Mouse (Mus musculus) v-Abl transformed pro-B cells (cell line): Measurements from ENCODE around the gene Rfc2.

Source experiments
- in situ Hi-C, 2 experiments: fragments of 400-800 bp; cut with MboI; formaldehyde crosslinking; loops; one replicate each; pipeline ENCODE4 v1.15.1; 2025; ENCODE audit not compliant: unreplicated experiment in 2 of 2

Gene Rfc2

GRCm38 (mm10) chr5:134581146-134581545, at the start of gene Rfc2:
TSS of gene Rfc2 (plus strand) at chr5:134581366.
- in situ Hi-C loops = loop anchor here (5.0 to 10.0 kb wide), 3 partner anchors 36 to 396 kb away; partner anchors contain the start of genes Lat2 (in 2 of the 2), Gtf2ird2 (in 1 of the 2) and Limk1 (in 1 of the 2)

- in situ Hi-C loops = no loop called here
Measured at GRCm38 (mm10) chr5:134531585-134531984, 49.6 kb upstream of the Rfc2 start.

DNA sequence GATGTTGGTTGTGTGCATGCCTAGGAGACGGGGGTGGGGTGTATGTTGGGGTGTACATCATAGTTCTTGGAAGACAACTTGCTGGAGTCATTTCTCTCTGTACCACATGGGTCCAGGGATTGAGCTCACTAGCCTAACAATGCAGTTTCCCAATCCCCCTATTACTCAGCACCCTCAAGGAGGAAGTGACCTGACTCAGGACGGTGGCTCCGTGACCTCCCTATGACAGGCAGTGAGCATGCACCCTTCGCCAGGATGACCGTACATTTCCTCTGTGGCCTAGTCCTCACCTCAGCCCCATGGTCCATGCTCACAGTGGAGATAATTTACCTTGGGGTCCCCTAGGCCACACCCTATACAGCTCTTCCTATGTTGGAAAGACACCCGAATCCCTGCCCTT, 48.7 kb upstream of the Rfc2 start:
- in situ Hi-C loops = no loop called here

DNA sequence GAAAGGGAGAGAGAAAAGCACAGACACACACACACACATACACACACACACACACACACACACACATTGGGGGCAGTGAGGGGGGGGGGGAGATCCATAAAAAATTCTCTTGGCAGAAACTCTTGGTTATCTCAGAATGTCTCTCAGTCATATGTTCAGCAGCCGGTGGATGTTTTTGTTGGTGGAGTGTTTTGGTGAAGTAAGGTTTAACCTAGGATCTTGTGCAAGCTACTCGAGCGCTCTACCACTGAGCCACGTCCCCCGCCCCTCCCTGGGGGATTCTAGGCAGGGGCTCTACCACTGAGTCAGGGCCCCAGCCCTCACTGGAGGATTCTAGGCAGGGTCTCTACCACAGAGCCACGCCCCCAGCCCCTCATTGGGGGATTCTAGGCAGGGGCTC, 45.1 kb upstream of the Rfc2 start:
- in situ Hi-C loops = no loop called here

GRCm38 (mm10) chr5:134539891-134540290, 41.3 kb upstream of the Rfc2 start:
- in situ Hi-C loops = no loop called here

GRCm38 (mm10) chr5:134540881-134541280, 40.3 kb upstream of the Rfc2 start:
- in situ Hi-C loops = no loop called here

- in situ Hi-C loops = no loop called here
Measured at GRCm38 (mm10) chr5:134541640-134542039, 39.5 kb upstream of the Rfc2 start.

GRCm38 (mm10) chr5:134544516-134545241, 36.5 kb upstream of the Rfc2 start:
- in situ Hi-C loops = no loop called here

DNA sequence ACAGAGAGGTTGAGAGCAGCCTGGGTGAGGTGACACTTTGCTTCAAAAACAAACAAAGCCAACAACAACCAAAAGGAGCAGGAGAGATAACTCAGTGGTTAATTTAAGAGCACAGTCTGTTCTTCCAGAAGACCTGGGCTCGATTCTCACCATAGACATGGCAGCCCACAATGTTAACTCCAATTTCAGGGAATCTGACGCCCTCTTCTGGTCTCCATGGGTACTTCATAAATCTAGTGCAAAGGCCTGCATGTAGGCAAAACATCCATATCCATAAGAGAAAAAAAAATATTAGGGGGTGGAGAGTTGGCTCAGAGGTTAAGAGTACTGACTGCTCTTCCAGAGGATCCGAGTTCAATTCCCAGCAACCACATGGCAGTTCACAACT, 35.9 kb upstream of the Rfc2 start:
- in situ Hi-C loops = no loop called here

DNA sequence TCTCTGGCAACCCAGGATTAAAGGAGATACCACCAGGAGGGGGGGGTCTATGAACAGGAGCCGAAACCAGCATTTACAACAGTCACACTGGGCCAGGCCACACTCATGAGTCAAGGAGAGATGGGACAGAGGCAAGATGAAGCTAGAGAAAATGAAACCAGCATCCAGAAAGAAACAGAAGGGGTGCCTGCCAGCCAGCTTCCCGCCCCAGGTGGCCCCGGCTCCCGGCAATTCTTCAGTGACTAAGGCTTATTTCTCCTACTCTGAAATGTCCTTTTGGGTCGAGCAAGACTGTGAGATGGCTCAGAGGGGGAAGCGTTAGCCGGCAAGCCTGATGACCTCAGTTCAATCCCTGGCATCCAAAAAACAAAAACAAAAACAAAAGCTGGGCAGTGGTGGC, 34.4 kb upstream of the Rfc2 start:
- in situ Hi-C loops = no loop called here

DNA sequence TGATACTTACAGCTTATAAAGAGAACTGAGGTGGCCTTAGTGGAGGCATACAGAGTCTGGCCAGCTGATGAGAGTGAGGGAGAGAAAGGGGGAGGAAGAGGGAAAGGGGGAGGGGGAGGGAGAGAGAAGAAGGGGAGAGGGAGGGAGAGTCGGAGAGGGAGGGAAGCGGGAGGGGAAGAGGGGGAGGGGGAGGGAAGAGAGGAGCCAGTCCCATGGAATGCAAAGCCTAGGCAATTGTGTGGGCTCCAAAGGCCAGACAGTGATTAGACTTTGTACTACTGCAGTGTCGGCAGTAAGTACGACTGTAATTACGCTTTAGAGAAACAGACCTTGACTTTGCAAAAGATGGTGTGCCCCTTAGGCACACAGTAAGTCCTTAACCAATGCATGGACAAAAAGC, 32.9 kb upstream of the Rfc2 start:
- in situ Hi-C loops = no loop called here

DNA sequence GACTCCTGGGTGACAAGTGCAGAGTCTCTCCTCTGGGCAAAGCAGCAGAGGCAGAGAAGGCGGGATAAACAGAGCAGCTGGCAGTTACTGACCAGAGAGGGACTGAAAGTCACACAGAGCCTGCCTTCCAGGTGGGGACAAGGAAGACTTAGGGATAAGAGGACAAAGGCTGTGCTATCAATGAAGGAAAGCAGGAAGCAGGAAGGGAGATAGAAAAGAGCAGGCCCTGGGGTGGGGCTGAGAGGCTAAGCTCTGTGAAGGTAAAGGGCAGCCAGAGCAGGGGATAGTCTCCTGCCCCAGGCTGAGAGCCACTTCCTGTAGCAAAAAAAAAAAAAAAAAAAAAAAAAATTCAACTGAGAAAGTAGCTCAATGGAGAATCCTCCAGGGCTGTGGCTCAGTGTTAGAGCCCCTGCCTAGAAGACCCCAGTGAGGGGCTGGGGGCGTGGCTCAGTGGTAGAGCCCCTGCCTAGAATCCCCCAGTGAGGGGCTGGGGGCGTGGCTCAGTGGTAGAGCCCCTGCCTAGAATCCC, 31.5 kb upstream of the Rfc2 start:
- in situ Hi-C loops = no loop called here

DNA sequence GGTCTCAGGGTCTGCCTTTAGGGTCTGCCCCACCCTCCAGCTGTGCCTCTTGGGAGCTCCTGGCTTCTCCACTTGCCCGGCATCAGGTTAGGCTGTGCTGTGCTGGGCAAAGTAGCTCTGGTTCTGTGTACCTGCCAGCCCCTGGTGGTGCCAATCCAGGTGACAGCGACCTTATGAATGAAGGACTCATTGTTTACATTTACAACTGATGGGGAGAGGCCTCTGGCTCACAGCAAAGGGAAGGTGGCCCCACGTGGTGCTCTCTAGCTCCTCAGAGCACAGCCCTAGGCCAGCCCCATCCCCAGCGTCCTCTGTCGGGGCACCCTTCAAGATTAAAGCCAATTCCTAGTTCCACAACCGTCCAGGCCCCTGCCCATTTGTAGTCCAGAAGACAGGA, 30.3 kb upstream of the Rfc2 start:
- in situ Hi-C loops = no loop called here

- in situ Hi-C loops = no loop called here
Measured at GRCm38 (mm10) chr5:134551233-134552109, 29.7 kb upstream of the Rfc2 start.

DNA sequence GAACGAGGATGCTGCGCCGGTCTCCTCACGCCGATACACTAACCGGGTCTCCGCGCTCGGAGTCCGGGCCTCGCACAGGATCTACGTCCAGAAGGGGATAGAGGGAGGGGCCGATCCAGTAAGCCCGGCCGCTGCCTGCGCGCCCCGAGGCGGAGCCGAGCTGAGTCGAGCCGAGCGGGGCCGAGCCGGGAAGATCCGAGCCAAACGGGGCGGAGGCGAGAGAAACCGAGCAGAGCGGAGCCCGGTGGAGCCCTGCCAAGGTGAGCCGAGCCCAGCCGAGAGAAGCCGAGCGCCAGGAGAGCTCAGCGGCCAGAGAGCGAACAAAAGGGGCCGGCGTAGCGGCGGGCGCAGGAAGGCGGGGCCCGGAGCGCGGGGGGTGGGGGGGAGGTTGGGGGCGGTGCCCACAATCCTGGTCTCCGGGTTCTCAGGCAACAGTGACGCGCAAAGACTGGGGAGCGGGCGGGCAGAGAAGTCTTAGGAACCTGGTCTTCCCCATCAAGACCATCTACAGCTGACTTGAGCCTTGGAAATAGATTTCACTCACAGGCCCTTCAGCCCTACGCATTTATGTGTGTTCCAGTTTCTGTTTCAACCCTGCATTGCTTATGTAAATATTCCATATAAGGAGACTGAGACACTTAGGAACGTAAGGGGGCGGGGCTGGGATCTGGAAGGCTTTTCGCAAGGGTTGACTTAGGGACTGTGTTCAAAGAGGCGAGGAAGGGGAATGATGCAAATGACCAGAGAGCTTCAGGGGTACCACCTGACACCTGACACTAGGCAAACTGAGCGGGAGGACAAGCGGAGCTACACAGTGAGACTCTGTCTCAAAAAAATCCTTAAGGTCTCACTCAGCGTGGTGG, 28.8 kb upstream of the Rfc2 start, which contains the start of gene Clip2:
Gene Clip2 (minus strand): TSS at position 325 of the 863 bp plus-strand sequence.
- in situ Hi-C loops = no loop called here

GRCm38 (mm10) chr5:134553951-134554546, 27.1 kb upstream of the Rfc2 start:
- in situ Hi-C loops = no loop called here

- in situ Hi-C loops = no loop called here
Measured at GRCm38 (mm10) chr5:134555463-134556164, 25.6 kb upstream of the Rfc2 start.

DNA sequence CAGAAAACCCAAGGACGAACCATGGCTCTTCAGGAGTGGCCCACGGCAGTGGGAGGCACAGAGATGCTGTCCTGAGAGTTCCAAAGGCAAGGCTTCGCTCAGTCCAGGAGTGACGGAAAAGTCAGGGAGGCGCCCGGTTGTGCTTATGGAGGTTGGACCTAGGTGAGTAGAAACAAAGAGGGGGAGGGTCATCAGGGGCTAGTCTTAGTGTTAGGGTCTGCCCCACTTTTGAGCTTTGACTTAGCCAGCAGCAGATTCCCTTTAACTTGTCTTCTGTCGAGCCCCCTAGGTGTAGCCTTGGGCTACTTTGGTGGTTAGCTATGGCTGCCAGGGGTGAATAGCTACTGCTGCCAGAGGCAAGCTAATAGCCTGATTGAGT, 21.1 kb upstream of the Rfc2 start, which contains the start of gene Syna:
Gene Syna (minus strand): TSS at position 101 of the 379 bp plus-strand sequence.
- in situ Hi-C loops = no loop called here

DNA sequence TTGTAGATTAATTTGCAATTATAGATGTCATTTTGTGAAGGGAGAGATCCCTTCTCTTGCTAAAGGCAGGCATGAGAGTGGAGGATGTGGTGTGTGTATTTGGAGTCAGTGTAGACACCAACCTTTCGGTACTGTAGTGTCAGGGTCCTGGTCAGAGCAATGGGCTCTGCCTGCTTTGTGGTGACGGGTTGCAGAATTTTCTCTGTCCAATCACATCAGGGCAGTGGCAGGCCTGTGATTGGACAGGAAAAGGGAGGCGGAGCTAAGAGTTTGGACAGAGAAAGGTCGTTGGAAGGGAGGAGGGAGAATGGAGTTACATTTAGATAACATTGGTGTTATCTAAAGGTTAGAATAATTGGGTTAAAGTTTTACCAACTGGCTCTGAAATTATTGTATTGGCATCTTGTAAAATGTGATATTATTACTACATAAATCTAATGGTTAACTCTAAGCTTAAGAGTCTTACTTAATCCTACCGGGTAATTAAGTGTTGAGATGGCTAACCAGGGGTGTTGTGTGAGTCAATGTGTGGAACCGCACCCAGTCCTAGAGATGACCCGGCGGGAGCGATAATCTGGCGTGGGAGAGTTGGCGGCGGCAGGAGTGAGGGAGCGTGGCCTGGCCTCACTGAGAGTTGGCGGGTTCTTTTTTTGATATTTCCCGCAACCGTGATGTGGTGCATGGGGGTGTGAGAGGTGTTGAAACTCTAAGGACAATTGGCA, 20.6 kb upstream of the Rfc2 start:
- in situ Hi-C loops = no loop called here
